ENCODE assay signal across 8 mouse cellular contexts in genomic region chr7:140941222-140942051, GRCm38 (mm10). TPM values are rescaled to one million over a fixed set of nuclear protein-coding genes. Genes with fewer than 3 reads are reported as not detected.
DNase-seq lines count a peak whose midpoint lies in the region; ATAC-seq and TF ChIP-seq lines count a peak whose summit lies in the region.

Gene Pgghg (plus strand): TSS chr7:140941391.

- peak; percentile 48 for DNase-seq in c-Kit-negative CD71-positive TER-119-positive erythroid progenitor cells, embryonic 14.5 days (ENCODE audit: low read depth, low spot score)
- DNase-seq in fibroblast of lung, adult 2 months (ENCODE audit: low read depth): peak; percentile 83
- peak; percentile 93 for DNase-seq in kidney, postnatal 10 days
- peak; percentile 83 for DNase-seq in lung, adult 2 months
- DNase-seq in testis, postnatal 14 days (ENCODE audit: low spot score): peak; percentile 76

- peak within 1 kb of the TSS; percentile 84 for H3K27ac ChIP-seq in ES-Bruce4 (ENCODE audit: insufficient read depth, low read length)
- H3K27ac ChIP-seq in heart, embryonic 15.5 days: peak within 1 kb of the TSS; percentile 90
- H3K27ac ChIP-seq in neural tube, embryonic 14.5 days (ENCODE audit: low read depth, low read length): peak within 1 kb of the TSS; percentile 49; the same call in 1 of the 2 replicates

- H3K4me2 ChIP-seq in heart, embryonic 15.5 days: peak within 1 kb of the TSS; percentile 69
- H3K4me2 ChIP-seq in neural tube, embryonic 14.5 days (ENCODE audit: low read depth, low read length): peak within 1 kb of the TSS; percentile 45

- H3K9me3 ChIP-seq in ES-Bruce4 (replicated peaks; ENCODE audit: control insufficient read depth, insufficient read depth, low read length, poor library complexity, severe bottlenecking): no peaks in the 10 kb centered on the region
- H3K9me3 ChIP-seq in heart, embryonic 15.5 days (replicated peaks): no peaks in the 10 kb centered on the region
- no peaks in the 10 kb centered on the region for H3K9me3 ChIP-seq in neural tube, embryonic 14.5 days (ENCODE audit: control insufficient read depth, low read length)

- no peaks in the 10 kb centered on the region for H3K36me3 ChIP-seq in ES-Bruce4 (ENCODE audit: control insufficient read depth, insufficient read depth, low read length, poor library complexity, severe bottlenecking)
- H3K36me3 ChIP-seq in heart, embryonic 15.5 days: peaks cover 9% of the 10 kb centered on the region; the same call in 1 of the 2 replicates
- no peaks in the 10 kb centered on the region for H3K36me3 ChIP-seq in neural tube, embryonic 14.5 days (ENCODE audit: control insufficient read depth, insufficient read depth, low read length)

- peak within 1 kb of the TSS; percentile 80 for H3K9ac ChIP-seq in ES-Bruce4 (ENCODE audit: low read depth, poor library complexity, severe bottlenecking)
- H3K9ac ChIP-seq in heart, embryonic 15.5 days: peak within 1 kb of the TSS; percentile 74
- peak within 1 kb of the TSS; percentile 42 for H3K9ac ChIP-seq in neural tube, embryonic 14.5 days (replicated peaks; ENCODE audit: low read depth, low read length)

- 0 out of 2 replicates have a peak, but pooled peaks have one; percentile 35 for TF ChIP-seq EP300 in ES-Bruce4 (IDR thresholded peaks at IDR 0.05; ENCODE audit: insufficient read depth, low read depth, low read length)

- peak within 1 kb of the TSS; percentile 94 for H3K4me3 ChIP-seq in ES-Bruce4 (ENCODE audit: low read depth, low read length)
- peak within 1 kb of the TSS; percentile 64 for H3K4me3 ChIP-seq in heart, embryonic 15.5 days
- H3K4me3 ChIP-seq in lung, adult 2 months (replicated peaks; ENCODE audit: extremely low read depth, low read depth, low read length): peak within 1 kb of the TSS; percentile 95
- H3K4me3 ChIP-seq in neural tube, embryonic 14.5 days (ENCODE audit: low read depth, low read length): peak within 1 kb of the TSS; percentile 30

- WGBS in heart, embryonic 15.5 days: 2% methylated on average over 33 of the region's 33 CpGs
- under 1% methylated on average over 33 of the region's 33 CpGs for WGBS in lung, adult 2 months
- WGBS in neural tube, embryonic 14.5 days: 3% methylated on average over 33 of the region's 33 CpGs

- peak; percentile 88 for ATAC-seq in heart, embryonic 15.5 days (replicated peaks; ENCODE audit: insufficient number of reproducible peaks, insufficient read depth, low FRiP score, low read depth)
- ATAC-seq in neural tube, embryonic 14.5 days (ENCODE audit: low read depth): peak; percentile 84

- TF ChIP-seq CTCF in ES-Bruce4 (IDR thresholded peaks at IDR 0.05; ENCODE audit: low read depth, low read length): peak; percentile 65
- TF ChIP-seq CTCF in lung, adult 2 months (IDR thresholded peaks at IDR 0.05; ENCODE audit: insufficient read depth, low read length): peak; percentile 73

- no peak for TF ChIP-seq POLR2A in ES-Bruce4 (IDR thresholded peaks at IDR 0.05; ENCODE audit: insufficient read depth, low read length)
- peak; percentile 86 for TF ChIP-seq POLR2A in lung, adult 2 months (IDR thresholded peaks at IDR 0.05; ENCODE audit: borderline replicate concordance, extremely low read depth, low read depth, low read length)

- H3K4me1 ChIP-seq in ES-Bruce4 (ENCODE audit: control insufficient read depth, insufficient read depth, low read length): peaks cover 2% of the 10 kb centered on the region
- H3K4me1 ChIP-seq in heart, embryonic 15.5 days (replicated peaks): peaks cover 28% of the 10 kb centered on the region
- peaks cover 14% of the 10 kb centered on the region for H3K4me1 ChIP-seq in lung, adult 2 months (ENCODE audit: control insufficient read depth, insufficient read depth, low read length)
- H3K4me1 ChIP-seq in neural tube, embryonic 14.5 days (ENCODE audit: control insufficient read depth, insufficient read depth, low read length): peaks cover 5% of the 10 kb centered on the region; the same call in 1 of the 2 replicates

- no peaks in the 10 kb centered on the region for H3K27me3 ChIP-seq in ES-Bruce4 (ENCODE audit: control insufficient read depth, insufficient read depth, low read length, poor library complexity, severe bottlenecking)
- H3K27me3 ChIP-seq in heart, embryonic 15.5 days: peaks cover 3% of the 10 kb centered on the region; the same call in 1 of the 2 replicates
- no peaks in the 10 kb centered on the region for H3K27me3 ChIP-seq in neural tube, embryonic 14.5 days (ENCODE audit: control insufficient read depth, insufficient read depth, low read length)

RNA-seq across cellular contexts. Expression of gene Pgghg, which starts in this region (rescaled TPM):
- 9.4 and 9.7 TPM in 2 replicates for polyA plus RNA-seq in ES-Bruce4 (2011; ENCODE audit: insufficient read depth, insufficient read length, low read depth, missing spikeins)
- 9.3 and 15.5 TPM in 2 replicates for polyA plus RNA-seq in heart, embryonic 15.5 days (2015; fragmentation: Nextera tagmentation; extraction: Ambion mirVana)
- 38.1 and 39.3 TPM in 2 replicates for polyA plus RNA-seq in lung, adult 2 months (2012; rRNA removed)
- polyA plus RNA-seq in neural tube, embryonic 14.5 days (2014; fragmentation: Nextera tagmentation; extraction: Ambion mirVana): 4.6 and 8.7 TPM in 2 replicates

Comparison
In these comparisons a context has a peak if more than half of its experiments do, and no peak if none do; other contexts are left out.
1. Peak in every context shown above with its lines: DNase-seq, ATAC-seq, H3K4me3 ChIP-seq and H3K27ac ChIP-seq.
2. H3K4me3 ChIP-seq: peak in every context shown above with its lines; median percentile 95 in lung, adult 2 months; 94 in ES-Bruce4; 64 in heart, embryonic 15.5 days; 30 in neural tube, embryonic 14.5 days.